Mouse (Mus musculus): ENCODE results near the gene Cyp4f13. TPM values are rescaled to one million over a fixed set of nuclear protein-coding genes. Genes with fewer than 3 reads are reported as not detected.
A peak's percentile ranks its signal among the peaks of the same experiment; 100 is the strongest.

Cyp4f13 gene
- polyA plus RNA-seq, 1 experiment = not detected

DNA sequence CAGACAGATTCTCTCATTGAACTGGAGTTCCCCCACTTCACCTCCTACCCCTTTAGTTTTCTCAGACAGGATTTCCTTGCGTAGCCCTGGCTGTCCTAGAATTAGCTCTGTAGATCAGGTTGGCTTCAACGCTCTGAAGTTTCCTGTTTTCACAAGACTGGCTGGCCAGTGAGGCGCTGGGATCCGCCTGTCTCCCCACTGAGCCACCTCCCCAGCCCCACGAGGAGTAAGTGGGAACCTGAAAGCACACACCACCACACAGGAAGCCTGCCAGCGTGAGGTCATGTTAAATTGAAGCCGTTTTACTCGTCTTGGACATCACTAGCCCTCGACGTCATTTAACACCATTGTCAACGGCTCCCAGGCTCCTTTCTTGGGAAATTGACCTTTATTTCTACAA, 3.8 kb upstream of the Cyp4f13 start:
- H3K4me3 ChIP-seq (ENCODE audit: insufficient read depth, low read depth, low read length) = no peak overlapping the region
- 74% methylated on average over 11 of the region's 11 CpGs for WGBS
- TF ChIP-seq CTCF (IDR thresholded peaks at IDR 0.05; ENCODE audit: insufficient read depth, low read depth, low read length) = no peak
- no peak for TF ChIP-seq POLR2A (IDR thresholded peaks at IDR 0.05; ENCODE audit: insufficient read depth, low read depth, low read length)
- peaks cover 16% of the 10 kb centered on the region for H3K4me1 ChIP-seq (ENCODE audit: control insufficient read depth, insufficient read depth, low read length)
- H3K27ac ChIP-seq (ENCODE audit: insufficient read depth, low read depth, low read length) = no peak overlapping the region

DNA sequence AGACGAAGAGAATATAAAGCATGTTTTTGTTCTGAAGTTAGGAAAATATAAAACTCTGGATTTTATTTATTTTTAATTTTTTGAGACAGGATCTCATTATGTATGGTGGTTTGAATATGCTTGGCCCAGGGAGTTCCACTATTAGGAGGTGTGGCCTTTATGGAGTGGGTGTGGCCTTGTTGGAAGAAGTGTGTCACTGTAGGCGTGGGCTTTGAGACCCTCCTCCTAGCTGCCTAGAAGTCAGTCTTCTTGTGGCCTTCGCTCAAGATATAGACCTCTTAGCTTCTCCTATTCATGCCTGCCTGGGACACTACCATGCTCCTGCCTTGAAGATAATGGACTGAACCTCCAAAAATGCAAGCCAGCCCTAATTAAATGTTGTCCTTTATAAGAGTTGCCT, 2.9 kb upstream of the Cyp4f13 start:
- 88% methylated on average over 3 of the region's 3 CpGs for WGBS
- no peak for TF ChIP-seq CTCF (IDR thresholded peaks at IDR 0.05; ENCODE audit: insufficient read depth, low read depth, low read length)
- TF ChIP-seq POLR2A (IDR thresholded peaks at IDR 0.05; ENCODE audit: insufficient read depth, low read depth, low read length) = no peak
- Histone ChIP-seq H3K4me1 (ENCODE audit: control insufficient read depth, insufficient read depth, low read length) (peaks cover 16% of the 10 kb centered on the region), H3K27ac (ENCODE audit: insufficient read depth, low read depth, low read length) (no peak overlapping the region), H3K4me3 (ENCODE audit: insufficient read depth, low read depth, low read length) (no peak overlapping the region)

DNA sequence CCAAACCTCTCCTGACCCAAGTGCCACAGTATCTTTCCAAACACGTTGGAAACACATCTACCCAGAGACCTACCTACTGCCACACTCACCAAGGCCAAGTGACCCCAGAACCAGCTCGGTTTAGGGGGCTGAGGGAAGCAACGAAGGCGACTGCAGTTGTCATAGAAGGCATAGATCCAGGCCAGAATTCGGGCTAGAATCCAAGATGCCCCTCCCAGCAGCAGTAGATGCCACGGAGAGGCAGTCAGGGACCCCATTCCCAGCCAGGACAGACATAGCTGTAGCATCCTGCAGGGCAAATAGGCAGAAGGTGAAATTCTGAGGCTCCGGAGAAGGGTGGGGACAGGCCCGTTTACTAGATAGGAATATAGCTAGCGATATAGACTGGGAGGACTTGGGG, 486 bp downstream of the Cyp4f13 start:
- 44% methylated on average over 9 of the region's 9 CpGs for WGBS
- Histone ChIP-seq H3K27ac (ENCODE audit: insufficient read depth, low read depth, low read length) (peak overlapping the region; percentile 18), H3K4me1 (ENCODE audit: control insufficient read depth, insufficient read depth, low read length) (peaks cover 15% of the 10 kb centered on the region), H3K4me3 (ENCODE audit: insufficient read depth, low read depth, low read length) (peak overlapping the region; percentile 61)
- TF ChIP-seq POLR2A (IDR thresholded peaks at IDR 0.05; ENCODE audit: insufficient read depth, low read depth, low read length) (no peak), CTCF (IDR thresholded peaks at IDR 0.05; ENCODE audit: insufficient read depth, low read depth, low read length) (no peak)

DNA sequence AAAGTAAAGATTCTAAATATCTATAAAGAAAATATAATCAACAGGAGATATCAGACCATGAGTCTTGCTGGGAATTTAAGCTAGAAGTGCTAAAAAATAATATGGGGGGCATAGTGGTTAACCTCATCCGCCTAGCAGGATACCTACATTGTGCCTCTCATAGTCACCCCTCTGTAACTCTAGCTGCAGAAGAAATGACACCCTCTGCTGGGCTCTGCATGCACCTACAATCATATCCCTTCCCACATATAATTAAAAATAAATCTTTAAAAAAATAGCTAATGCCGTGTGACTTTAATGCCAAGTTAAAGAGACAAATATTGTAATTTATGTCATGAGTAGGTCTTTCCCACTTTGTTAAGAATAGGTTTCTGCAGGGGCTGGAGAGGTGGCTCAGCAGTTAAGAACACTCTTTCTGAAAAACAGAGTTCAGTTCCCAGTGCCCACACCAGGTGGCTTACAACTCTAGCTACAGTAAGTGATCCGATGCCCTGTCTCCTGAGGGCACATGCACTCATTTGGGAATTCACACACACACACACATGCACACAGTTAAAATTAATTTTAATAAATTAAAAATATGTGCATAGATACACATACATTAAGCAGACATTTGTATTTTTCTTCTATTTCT, 2.7 kb downstream of the Cyp4f13 start:
- H3K27ac ChIP-seq (ENCODE audit: insufficient read depth, low read depth, low read length) = no peak overlapping the region
- TF ChIP-seq POLR2A (IDR thresholded peaks at IDR 0.05; ENCODE audit: insufficient read depth, low read depth, low read length) (no peak), CTCF (IDR thresholded peaks at IDR 0.05; ENCODE audit: insufficient read depth, low read depth, low read length) (no peak)
- 41% methylated on average over 3 of the region's 3 CpGs for WGBS
- H3K4me3 ChIP-seq (ENCODE audit: insufficient read depth, low read depth, low read length) = no peak overlapping the region
- H3K4me1 ChIP-seq (ENCODE audit: control insufficient read depth, insufficient read depth, low read length) = peaks cover 12% of the 10 kb centered on the region

DNA sequence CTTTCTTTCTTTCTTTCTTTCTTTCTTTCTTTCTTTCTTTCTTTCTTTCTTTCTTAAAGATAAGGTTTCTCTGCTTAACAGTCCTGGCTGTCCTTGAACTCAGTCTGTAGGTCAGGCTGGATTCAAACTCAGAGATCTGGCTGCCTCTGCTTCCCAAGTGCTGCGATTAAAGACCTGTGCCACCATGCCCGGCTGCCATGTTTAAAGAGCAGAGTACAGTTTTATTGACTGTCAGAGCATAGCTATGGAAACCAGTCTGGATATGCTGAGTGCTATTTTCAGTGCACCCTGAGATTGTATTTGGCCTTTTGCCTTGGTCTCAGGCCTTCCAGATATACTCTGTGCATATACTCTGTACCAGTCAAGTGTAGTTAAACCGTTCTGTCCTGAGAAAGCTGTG, 3.5 kb downstream of the Cyp4f13 start:
- Histone ChIP-seq H3K4me1 (ENCODE audit: control insufficient read depth, insufficient read depth, low read length) (peaks cover 12% of the 10 kb centered on the region), H3K27ac (ENCODE audit: insufficient read depth, low read depth, low read length) (no peak overlapping the region), H3K4me3 (ENCODE audit: insufficient read depth, low read depth, low read length) (no peak overlapping the region)
- 85% methylated on average over 3 of the region's 3 CpGs for WGBS
- TF ChIP-seq CTCF (IDR thresholded peaks at IDR 0.05; ENCODE audit: insufficient read depth, low read depth, low read length) (no peak), POLR2A (IDR thresholded peaks at IDR 0.05; ENCODE audit: insufficient read depth, low read depth, low read length) (no peak)

DNA sequence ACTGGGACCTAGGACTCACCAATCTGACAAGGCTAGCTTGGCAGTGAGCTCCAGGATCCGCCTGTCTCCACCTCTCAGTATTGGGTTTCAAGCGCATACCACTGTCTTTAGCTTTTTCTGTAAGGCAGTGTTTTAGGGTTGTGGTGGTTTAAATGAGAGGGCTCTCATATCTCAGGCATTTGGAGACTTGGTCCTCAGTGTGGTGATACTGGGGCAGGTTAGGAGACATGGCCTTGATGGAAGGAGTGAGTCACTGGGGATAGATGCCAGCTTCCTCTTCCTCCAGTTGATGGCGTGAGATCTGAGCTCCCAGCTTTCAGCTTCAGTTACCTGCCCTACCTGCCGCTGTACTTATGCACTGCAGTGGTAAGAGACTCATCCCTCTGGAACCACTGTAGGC, 7.4 kb downstream of the Cyp4f13 start:
- Histone ChIP-seq H3K4me1 (ENCODE audit: control insufficient read depth, insufficient read depth, low read length) (no peaks in the 10 kb centered on the region), H3K27ac (ENCODE audit: insufficient read depth, low read depth, low read length) (no peak overlapping the region), H3K4me3 (ENCODE audit: insufficient read depth, low read depth, low read length) (no peak overlapping the region)
- no peak for TF ChIP-seq CTCF (IDR thresholded peaks at IDR 0.05; ENCODE audit: insufficient read depth, low read depth, low read length)
- no peak for TF ChIP-seq POLR2A (IDR thresholded peaks at IDR 0.05; ENCODE audit: insufficient read depth, low read depth, low read length)
- WGBS = 81% methylated on average over 4 of the region's 4 CpGs

DNA sequence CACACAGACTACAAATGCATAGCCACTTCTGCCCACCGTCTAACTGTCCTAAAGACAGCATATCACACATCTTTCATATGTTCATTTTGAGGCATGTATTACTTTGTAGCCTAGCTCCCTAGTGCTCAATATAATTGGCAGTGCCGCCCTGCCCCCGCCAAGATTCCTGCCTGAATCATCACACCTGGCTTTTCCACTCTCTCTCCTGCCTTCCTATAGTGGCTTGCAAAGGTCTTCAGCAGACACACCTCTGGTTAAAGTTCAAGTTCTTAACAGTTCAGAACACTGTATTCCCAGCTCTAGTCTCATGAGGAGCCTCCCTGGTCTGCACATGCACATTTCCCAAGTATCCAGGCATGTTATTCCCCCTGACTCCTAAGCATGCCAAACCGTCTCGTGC, 19.4 kb downstream of the Cyp4f13 start:
- TF ChIP-seq CTCF (IDR thresholded peaks at IDR 0.05; ENCODE audit: insufficient read depth, low read depth, low read length) (no peak), POLR2A (IDR thresholded peaks at IDR 0.05; ENCODE audit: insufficient read depth, low read depth, low read length) (no peak)
- 82% methylated on average over 5 of the region's 5 CpGs for WGBS

DNA sequence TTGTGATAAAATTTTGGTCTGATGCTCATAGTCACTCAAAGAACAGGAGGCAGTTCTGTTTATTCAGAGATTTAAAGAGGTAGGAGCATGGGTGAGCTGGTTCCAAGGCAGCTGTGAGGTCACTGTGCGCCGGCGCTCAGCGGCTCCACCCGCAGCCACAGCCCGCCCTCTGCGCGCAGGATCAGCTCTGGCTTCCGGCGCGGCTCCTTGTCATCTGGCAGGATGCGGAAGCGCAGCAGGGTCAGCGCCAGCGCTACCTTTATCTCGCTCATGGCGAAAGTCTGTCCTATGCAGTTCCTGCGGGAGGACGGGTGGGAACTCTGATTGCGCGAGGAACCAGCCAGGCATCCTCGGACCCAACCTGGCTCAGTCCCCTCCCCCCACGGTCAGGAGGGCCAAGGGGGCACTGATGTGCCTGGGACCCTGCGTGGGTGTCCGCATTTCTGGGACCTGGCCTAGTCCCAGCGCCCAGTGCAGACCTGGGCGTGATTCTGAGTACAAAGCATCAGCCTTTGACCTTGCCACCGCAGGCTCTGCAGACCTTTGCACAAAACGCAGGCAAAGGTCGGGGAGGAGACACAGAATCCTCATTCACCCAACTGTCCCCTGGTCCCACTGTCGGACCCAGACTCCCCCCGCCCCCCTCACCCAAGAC, 22.4 kb downstream of the Cyp4f13 start:
- TF ChIP-seq POLR2A (IDR thresholded peaks at IDR 0.05; ENCODE audit: insufficient read depth, low read depth, low read length) = peak; percentile 80
- TF ChIP-seq CTCF (IDR thresholded peaks at IDR 0.05; ENCODE audit: insufficient read depth, low read depth, low read length) = no peak
- Histone ChIP-seq H3K4me3 (ENCODE audit: insufficient read depth, low read depth, low read length) (peak overlapping the region; percentile 59), H3K27ac (ENCODE audit: insufficient read depth, low read depth, low read length) (peak overlapping the region; percentile 56), H3K4me1 (ENCODE audit: control insufficient read depth, insufficient read depth, low read length) (peaks cover 6% of the 10 kb centered on the region; the same call in 1 of the 2 replicates)
- WGBS = 14% methylated on average over 32 of the region's 32 CpGs

More for the DNA sequence above, 19.4 kb downstream of the Cyp4f13 start:
- peaks cover 6% of the 10 kb centered on the region; the same call in 1 of the 2 replicates for H3K4me1 ChIP-seq (ENCODE audit: control insufficient read depth, insufficient read depth, low read length)
- H3K27ac ChIP-seq (ENCODE audit: insufficient read depth, low read depth, low read length) = no peak overlapping the region
- H3K4me3 ChIP-seq (ENCODE audit: insufficient read depth, low read depth, low read length) = no peak overlapping the region

DNA sequence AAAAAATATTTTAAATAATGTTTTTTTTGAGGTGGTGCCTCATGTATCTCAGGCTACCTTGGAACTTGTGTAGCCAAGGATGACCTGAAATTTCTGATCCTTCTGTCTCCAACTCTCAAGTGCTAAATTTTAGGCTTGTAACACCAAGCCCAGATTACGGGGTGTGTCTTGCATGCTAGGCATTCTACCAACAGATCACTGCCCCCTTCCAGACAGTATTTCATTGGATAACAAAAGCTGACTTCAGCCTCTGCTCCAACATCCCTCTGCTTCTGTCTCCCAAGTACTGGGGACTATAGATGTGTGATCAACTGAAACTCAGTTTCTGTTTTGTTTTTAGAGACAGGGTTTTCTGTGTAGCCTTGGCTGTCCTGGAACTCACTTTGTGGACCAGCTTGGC, 23.5 kb downstream of the Cyp4f13 start:
- no peak overlapping the region for H3K27ac ChIP-seq (ENCODE audit: insufficient read depth, low read depth, low read length)
- no peak for TF ChIP-seq CTCF (IDR thresholded peaks at IDR 0.05; ENCODE audit: insufficient read depth, low read depth, low read length)
- no peak for TF ChIP-seq POLR2A (IDR thresholded peaks at IDR 0.05; ENCODE audit: insufficient read depth, low read depth, low read length)
- no peak overlapping the region for H3K4me3 ChIP-seq (ENCODE audit: insufficient read depth, low read depth, low read length)
- H3K4me1 ChIP-seq (ENCODE audit: control insufficient read depth, insufficient read depth, low read length) = peaks cover 6% of the 10 kb centered on the region; the same call in 1 of the 2 replicates
- 96% methylated on average over 1 of the region's 1 CpGs for WGBS

Data from olfactory bulb, adult 2 months (tissue).